Mouse (Mus musculus): ENCODE measurements around the gene Eml5. TPM values are rescaled to one million over a fixed set of nuclear protein-coding genes. Genes with fewer than 3 reads are reported as not detected.

Gene Eml5
- polyA plus RNA-seq, 1 experiment from 2014 or later: 23.6 TPM

GRCm38 (mm10) chr12:98831122-98831521, 70.2 kb downstream of the Eml5 start:
- ATAC-seq (ENCODE audit: low FRiP score): no peak
- 90% methylated on average over 7 of the region's 7 CpGs for WGBS
- no peak overlapping the region for H3K9ac ChIP-seq
- H3K36me3 ChIP-seq: peaks cover 27% of the 10 kb centered on the region; the same call in 1 of the 2 replicates
- H3K4me1 ChIP-seq: no peaks in the 10 kb centered on the region
- H3K9me3 ChIP-seq (replicated peaks): no peaks in the 10 kb centered on the region
- H3K27ac ChIP-seq: no peak overlapping the region
- no peaks in the 10 kb centered on the region for H3K27me3 ChIP-seq
- no peak overlapping the region for H3K4me2 ChIP-seq (replicated peaks)
- no peak overlapping the region for H3K4me3 ChIP-seq

- H3K9ac ChIP-seq: no peak overlapping the region
- peaks cover 21% of the 10 kb centered on the region for H3K36me3 ChIP-seq
- no peak for ATAC-seq (ENCODE audit: low FRiP score)
- no peaks in the 10 kb centered on the region for H3K4me1 ChIP-seq
- H3K4me3 ChIP-seq: no peak overlapping the region
- H3K27ac ChIP-seq: no peak overlapping the region; the same call in 1 of the 2 replicates
- H3K9me3 ChIP-seq (replicated peaks): no peaks in the 10 kb centered on the region
- H3K4me2 ChIP-seq (replicated peaks): no peak overlapping the region
- 74% methylated on average over 2 of the region's 2 CpGs for WGBS
- H3K27me3 ChIP-seq: no peaks in the 10 kb centered on the region
Measured at GRCm38 (mm10) chr12:98820781-98821180, 80.5 kb downstream of the Eml5 start.

GRCm38 (mm10) chr12:98804078-98804748, 97.1 kb downstream of the Eml5 start:
- peaks cover 25% of the 10 kb centered on the region for H3K36me3 ChIP-seq

GRCm38 (mm10) chr12:98802245-98802644, 99.0 kb downstream of the Eml5 start:
- no peak for ATAC-seq (ENCODE audit: low FRiP score)
- Histone ChIP-seq H3K4me3 (no peak overlapping the region), H3K27ac (no peak overlapping the region), H3K9ac (no peak overlapping the region), H3K27me3 (no peaks in the 10 kb centered on the region), H3K4me2 (replicated peaks) (no peak overlapping the region), H3K4me1 (no peaks in the 10 kb centered on the region), H3K9me3 (replicated peaks) (no peaks in the 10 kb centered on the region), H3K36me3 (peaks cover 35% of the 10 kb centered on the region)
- WGBS: 84% methylated on average over 3 of the region's 3 CpGs

More at GRCm38 (mm10) chr12:98804078-98804748, 97.1 kb downstream of the Eml5 start:
- no peaks in the 10 kb centered on the region for H3K4me1 ChIP-seq
- H3K9me3 ChIP-seq (replicated peaks): no peaks in the 10 kb centered on the region
- H3K4me3 ChIP-seq: no peak overlapping the region
- H3K9ac ChIP-seq: no peak overlapping the region
- H3K27ac ChIP-seq: no peak overlapping the region
- WGBS: 76% methylated on average over 3 of the region's 3 CpGs
- no peaks in the 10 kb centered on the region for H3K27me3 ChIP-seq
- H3K4me2 ChIP-seq (replicated peaks): no peak overlapping the region
- ATAC-seq (ENCODE audit: low FRiP score): no peak

- Histone ChIP-seq H3K4me3 (no peak overlapping the region), H3K4me1 (no peaks in the 10 kb centered on the region), H3K9me3 (replicated peaks) (no peaks in the 10 kb centered on the region), H3K9ac (no peak overlapping the region), H3K27ac (no peak overlapping the region), H3K36me3 (peaks cover 43% of the 10 kb centered on the region), H3K4me2 (replicated peaks) (no peak overlapping the region), H3K27me3 (no peaks in the 10 kb centered on the region)
- no peak for ATAC-seq (ENCODE audit: low FRiP score)
- WGBS: 86% methylated on average over 5 of the region's 5 CpGs
Measured at GRCm38 (mm10) chr12:98800334-98800733, 101.0 kb downstream of the Eml5 start.

GRCm38 (mm10) chr12:98795731-98796318, 105.5 kb downstream of the Eml5 start:
- Histone ChIP-seq H3K36me3 (peaks cover 63% of the 10 kb centered on the region), H3K4me3 (no peak overlapping the region), H3K27me3 (no peaks in the 10 kb centered on the region), H3K4me2 (replicated peaks) (no peak overlapping the region), H3K9me3 (replicated peaks) (no peaks in the 10 kb centered on the region), H3K27ac (no peak overlapping the region), H3K4me1 (no peaks in the 10 kb centered on the region), H3K9ac (no peak overlapping the region)
- ATAC-seq (ENCODE audit: low FRiP score): no peak
- WGBS: 87% methylated on average over 3 of the region's 3 CpGs

- H3K4me3 ChIP-seq: no peak overlapping the region
- WGBS: 96% methylated on average over 1 of the region's 1 CpGs
- H3K9ac ChIP-seq: no peak overlapping the region
- no peaks in the 10 kb centered on the region for H3K27me3 ChIP-seq
- H3K36me3 ChIP-seq: peaks cover 70% of the 10 kb centered on the region
- no peaks in the 10 kb centered on the region for H3K4me1 ChIP-seq
- H3K4me2 ChIP-seq (replicated peaks): no peak overlapping the region
- no peak for ATAC-seq (ENCODE audit: low FRiP score)
- H3K27ac ChIP-seq: no peak overlapping the region
- no peaks in the 10 kb centered on the region for H3K9me3 ChIP-seq (replicated peaks)
Measured at GRCm38 (mm10) chr12:98784251-98784650, 117.0 kb downstream of the Eml5 start.

- H3K9ac ChIP-seq: no peak overlapping the region
- H3K36me3 ChIP-seq: peaks cover 83% of the 10 kb centered on the region
- no peaks in the 10 kb centered on the region for H3K4me1 ChIP-seq
- H3K9me3 ChIP-seq (replicated peaks): no peaks in the 10 kb centered on the region
- no peak overlapping the region for H3K4me2 ChIP-seq (replicated peaks)
- H3K27me3 ChIP-seq: no peaks in the 10 kb centered on the region
- no peak for ATAC-seq (ENCODE audit: low FRiP score)
- WGBS: 88% methylated on average over 4 of the region's 4 CpGs
- no peak overlapping the region for H3K4me3 ChIP-seq
- no peak overlapping the region for H3K27ac ChIP-seq
Measured at GRCm38 (mm10) chr12:98779148-98779547, 122.1 kb downstream of the Eml5 start.

GRCm38 (mm10) chr12:98777509-98777908, 123.8 kb downstream of the Eml5 start:
- Histone ChIP-seq H3K27ac (no peak overlapping the region), H3K4me3 (no peak overlapping the region), H3K9ac (no peak overlapping the region), H3K4me2 (replicated peaks) (no peak overlapping the region), H3K27me3 (no peaks in the 10 kb centered on the region), H3K4me1 (no peaks in the 10 kb centered on the region), H3K9me3 (replicated peaks) (no peaks in the 10 kb centered on the region), H3K36me3 (peaks cover 82% of the 10 kb centered on the region)
- 82% methylated on average over 3 of the region's 3 CpGs for WGBS
- ATAC-seq (ENCODE audit: low FRiP score): no peak

- Histone ChIP-seq H3K27ac (no peak overlapping the region), H3K4me3 (no peak overlapping the region), H3K9ac (no peak overlapping the region), H3K36me3 (peaks cover 79% of the 10 kb centered on the region), H3K27me3 (no peaks in the 10 kb centered on the region), H3K9me3 (replicated peaks) (no peaks in the 10 kb centered on the region), H3K4me2 (replicated peaks) (no peak overlapping the region), H3K4me1 (no peaks in the 10 kb centered on the region)
- 94% methylated on average over 2 of the region's 2 CpGs for WGBS
- no peak for ATAC-seq (ENCODE audit: low FRiP score)
Measured at GRCm38 (mm10) chr12:98766241-98766640, 135.0 kb downstream of the Eml5 start.

- no peaks in the 10 kb centered on the region for H3K9me3 ChIP-seq (replicated peaks)
- no peak overlapping the region for H3K9ac ChIP-seq
- H3K27ac ChIP-seq: no peak overlapping the region
- WGBS: 92% methylated on average over 6 of the region's 6 CpGs
- no peak overlapping the region for H3K4me3 ChIP-seq
- H3K36me3 ChIP-seq: peaks cover 75% of the 10 kb centered on the region
- no peak for ATAC-seq (ENCODE audit: low FRiP score)
- no peaks in the 10 kb centered on the region for H3K4me1 ChIP-seq
- H3K27me3 ChIP-seq: no peaks in the 10 kb centered on the region
- H3K4me2 ChIP-seq (replicated peaks): no peak overlapping the region
Measured at GRCm38 (mm10) chr12:98759700-98760099, 141.6 kb downstream of the Eml5 start.

GRCm38 (mm10) chr12:98757636-98758035, 143.6 kb downstream of the Eml5 start:
- WGBS: 91% methylated on average over 6 of the region's 6 CpGs
- Histone ChIP-seq H3K4me3 (no peak overlapping the region), H3K36me3 (peaks cover 64% of the 10 kb centered on the region), H3K9ac (no peak overlapping the region), H3K9me3 (replicated peaks) (no peaks in the 10 kb centered on the region), H3K27me3 (no peaks in the 10 kb centered on the region), H3K4me1 (no peaks in the 10 kb centered on the region), H3K4me2 (replicated peaks) (no peak overlapping the region), H3K27ac (no peak overlapping the region)
- no peak for ATAC-seq (ENCODE audit: low FRiP score)

GRCm38 (mm10) chr12:98747380-98747753, 153.9 kb downstream of the Eml5 start:
- 2% methylated on average over 14 of the region's 14 CpGs for WGBS
- peak; percentile 63 for ATAC-seq (ENCODE audit: low FRiP score)
- H3K4me3 ChIP-seq: peak overlapping the region; percentile 95
- no peaks in the 10 kb centered on the region for H3K9me3 ChIP-seq (replicated peaks)
- H3K36me3 ChIP-seq: 0 out of 2 replicates have a peak, but pooled peaks cover 2% of the 10 kb centered on the region
- H3K27me3 ChIP-seq: no peaks in the 10 kb centered on the region; the same call in 1 of the 2 replicates
- peak overlapping the region; percentile 95 for H3K9ac ChIP-seq
- H3K4me1 ChIP-seq: peaks cover 24% of the 10 kb centered on the region
- H3K4me2 ChIP-seq (replicated peaks): peak overlapping the region; percentile 73
- peak overlapping the region; percentile 95 for H3K27ac ChIP-seq
